Mouse (Mus musculus) heart, postnatal 25 days (tissue): Measurements from ENCODE around the gene Chd5. TPM values are rescaled to one million over a fixed set of nuclear protein-coding genes. Genes with fewer than 3 reads are reported as not detected.

Experiments
- DNase-seq: peaks from one replicate; pipeline ENCODE4 v3.0.0; 2022; ENCODE audit warnings: low spot score
- intact Hi-C: fragments of 180-260 bp; cut with DNase I; formaldehyde crosslinking; loops from one replicate; pipeline ENCODE4 v1.15.1; 2025
- total RNA-seq, 2 experiments: library from RNA; stranded (reverse); gene quantifications; 2 replicates each; pipeline ENCODE4 v1.2.3; 2021

Chd5 gene
- total RNA-seq, 2 experiments from 2014 or later: 0.08 to 0.14 TPM

DNA sequence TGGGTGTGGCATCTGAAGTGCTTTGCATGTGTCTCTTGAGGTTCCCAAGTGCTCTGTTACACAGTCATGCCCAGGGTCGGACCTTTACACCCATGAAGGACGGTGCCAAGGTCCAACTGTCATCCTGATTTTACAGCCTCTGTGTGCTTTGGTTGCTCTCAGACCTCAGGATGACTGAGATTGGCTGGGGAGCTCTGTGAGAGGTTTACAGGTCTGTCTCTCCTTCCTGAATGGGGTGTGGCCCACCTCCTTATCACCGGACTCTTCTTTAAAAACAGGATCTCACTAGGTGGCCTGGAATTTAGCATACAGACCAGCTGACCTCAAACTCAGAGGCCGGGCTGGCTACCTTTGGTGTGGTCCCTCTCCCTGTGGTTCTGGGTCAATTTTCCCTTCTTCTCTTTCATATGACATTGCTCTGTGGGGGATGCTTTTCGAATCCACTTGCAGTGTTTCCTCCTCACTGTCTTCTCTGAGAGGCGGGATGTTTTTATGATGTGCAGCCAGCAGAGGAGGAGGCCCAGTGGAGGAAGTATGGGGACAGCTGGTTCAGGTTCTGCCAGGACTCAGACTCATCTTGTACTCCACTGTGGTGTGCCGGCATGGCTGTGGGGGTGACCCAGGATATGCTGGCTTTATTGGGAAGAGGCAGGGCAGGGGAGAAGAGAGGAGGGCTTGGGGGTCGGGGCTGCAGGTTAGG is 12.4 kb downstream of the Chd5 start:
- DNase-seq: no peak
- intact Hi-C loops: loop anchor here (5.0 kb wide), 1 partner anchor 66 kb away; no protein-coding TSS in a partner anchor

- intact Hi-C loops: loop anchor here (5.0 kb wide), 1 partner anchor 66 kb away; no protein-coding TSS in a partner anchor
- no peak for DNase-seq
These were observed 13.2 kb downstream of the Chd5 start for GRCm38 (mm10) chr4:152351422-152352305.

DNA sequence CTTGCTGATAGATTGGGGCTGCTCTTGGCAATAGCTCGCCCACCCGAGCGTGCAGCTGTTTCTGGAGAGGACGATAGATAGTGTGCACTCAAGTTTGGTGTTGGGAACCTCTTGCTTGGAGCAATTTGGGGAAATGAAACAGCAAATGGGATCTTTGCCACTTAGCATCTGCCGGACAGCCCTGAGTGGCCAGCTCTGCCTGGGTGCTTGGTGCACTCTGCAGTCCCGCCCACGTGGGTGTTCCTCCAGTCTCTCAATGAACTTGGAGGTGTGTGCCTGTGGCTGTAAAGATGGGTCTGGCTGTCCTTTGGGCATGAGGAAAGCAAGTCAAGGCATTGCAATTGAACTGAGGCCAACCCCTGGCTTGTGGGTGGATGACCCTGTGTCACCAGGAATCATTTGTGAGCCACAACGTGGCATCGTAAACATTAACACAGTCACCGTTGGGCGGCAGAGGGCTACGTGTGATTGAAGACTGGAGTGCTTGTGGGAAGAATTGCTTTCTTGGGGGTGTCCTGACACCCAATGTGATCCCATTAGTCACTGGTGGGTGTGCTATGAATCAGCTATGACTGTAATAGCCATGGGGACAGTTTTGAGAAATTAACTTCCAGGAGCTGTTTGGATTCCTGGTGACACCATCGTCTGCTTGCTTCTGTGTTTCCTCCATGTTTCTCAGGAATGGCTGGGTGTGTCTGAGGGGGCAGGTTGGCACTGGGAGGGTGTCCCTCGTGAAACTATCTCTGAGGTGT is 15.6 kb downstream of the Chd5 start:
- DNase-seq: no peak
- intact Hi-C loops: loop anchor here (5.0 kb wide), 1 partner anchor 63 kb away; no protein-coding TSS in a partner anchor

DNA sequence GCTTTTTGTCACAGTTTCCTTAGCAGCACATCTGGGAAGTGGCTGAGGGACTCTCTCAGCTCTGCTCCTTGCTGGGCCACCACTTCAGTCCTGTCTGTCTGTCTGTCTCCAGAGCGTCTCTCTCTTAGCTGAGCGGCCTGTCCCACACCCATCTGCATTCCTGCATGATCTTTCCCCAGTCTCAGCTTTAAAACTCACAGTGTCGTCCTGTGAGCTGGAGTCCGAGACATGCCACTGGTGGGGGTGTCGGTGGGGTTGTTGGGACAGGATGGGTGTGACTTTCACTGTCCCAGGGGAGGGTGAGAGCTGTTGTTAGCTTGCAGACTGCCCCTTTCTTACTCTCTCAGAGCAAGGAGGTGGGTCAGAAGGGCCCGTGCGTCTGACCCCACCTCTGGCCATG is 17.2 kb downstream of the Chd5 start:
- intact Hi-C loops: no loop called here
- no peak for DNase-seq

- no peak for DNase-seq
- intact Hi-C loops: no loop called here
These were observed 21.2 kb downstream of the Chd5 start for GRCm38 (mm10) chr4:152359700-152360099.

GRCm38 (mm10) chr4:152360855-152361254 is 22.4 kb downstream of the Chd5 start:
- DNase-seq: no peak
- intact Hi-C loops: no loop called here

DNA sequence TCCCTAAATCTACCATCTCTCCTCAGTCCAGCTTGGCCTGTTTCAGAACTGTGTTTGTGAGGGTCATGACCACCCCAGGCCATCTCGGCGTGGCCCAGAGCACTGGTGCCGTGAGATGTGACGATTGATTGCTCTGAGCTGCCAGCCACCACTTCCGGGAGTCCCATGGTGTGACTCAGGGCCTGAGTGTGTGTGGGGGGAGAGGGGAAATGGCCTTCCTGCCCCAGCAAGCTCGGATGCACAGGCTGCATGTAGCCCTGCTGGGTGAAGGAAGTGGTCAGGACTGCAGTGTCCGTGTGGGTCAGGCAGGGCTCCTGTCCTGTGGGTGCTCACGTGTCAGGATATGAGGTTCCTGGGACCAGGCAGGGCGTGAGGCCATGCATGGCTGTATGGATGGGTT is 23.7 kb downstream of the Chd5 start:
- DNase-seq: no peak
- intact Hi-C loops: no loop called here

DNA sequence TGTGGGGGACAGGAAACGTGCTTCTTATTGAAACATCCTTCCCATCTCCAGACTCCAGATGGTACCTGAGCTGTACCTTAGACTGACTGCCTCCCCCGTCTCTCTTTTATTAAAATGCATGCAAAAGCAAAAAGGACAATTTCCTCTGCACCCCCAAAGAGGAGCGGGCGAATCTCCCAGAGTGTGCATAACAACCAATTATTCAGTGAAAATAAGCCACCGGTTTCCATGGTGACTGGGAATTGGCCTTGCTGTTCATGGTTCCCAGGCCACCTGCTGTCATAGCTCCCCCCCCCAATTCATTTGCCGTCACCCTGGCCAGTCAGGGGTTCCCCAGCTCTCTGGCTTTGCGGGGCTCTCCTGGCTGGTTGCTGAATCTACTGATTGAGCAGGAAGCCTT is 26.8 kb downstream of the Chd5 start:
- DNase-seq: no peak
- intact Hi-C loops: no loop called here

DNA sequence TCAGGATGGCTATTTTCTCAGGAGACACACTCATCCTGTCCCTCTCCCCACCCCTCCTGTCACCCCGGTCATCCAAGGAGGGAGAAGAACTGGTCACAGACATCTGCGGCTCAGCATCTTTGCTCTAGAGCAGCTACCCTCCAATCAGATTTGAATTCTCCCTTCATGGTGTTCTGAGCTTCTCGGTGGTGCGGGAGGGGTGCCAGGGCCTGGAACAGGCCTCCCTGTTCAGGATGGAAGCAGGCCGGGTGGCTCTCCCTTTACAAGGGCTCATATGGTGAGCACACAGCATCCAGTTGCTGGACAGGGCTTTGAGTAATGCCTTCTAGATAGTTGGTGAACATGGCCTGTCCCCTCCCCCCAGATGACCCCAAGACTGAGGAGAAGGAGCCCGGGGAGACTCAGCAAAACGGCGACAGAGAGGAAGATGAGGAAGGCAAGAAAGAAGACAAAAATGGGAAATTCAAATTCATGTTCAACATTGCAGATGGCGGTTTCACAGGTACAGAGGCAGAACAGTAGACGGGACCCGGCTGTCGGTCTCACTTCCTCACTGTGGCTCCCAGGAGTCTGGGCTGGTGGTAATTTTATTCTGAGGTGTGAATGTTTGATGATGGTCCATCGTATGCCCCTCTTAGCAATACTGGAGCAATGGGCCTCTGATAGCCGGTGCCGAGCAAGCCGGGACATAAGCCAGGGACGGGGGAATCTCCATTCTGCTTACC is 44.2 kb downstream of the Chd5 start:
- intact Hi-C loops: no loop called here
- DNase-seq: no peak

DNA sequence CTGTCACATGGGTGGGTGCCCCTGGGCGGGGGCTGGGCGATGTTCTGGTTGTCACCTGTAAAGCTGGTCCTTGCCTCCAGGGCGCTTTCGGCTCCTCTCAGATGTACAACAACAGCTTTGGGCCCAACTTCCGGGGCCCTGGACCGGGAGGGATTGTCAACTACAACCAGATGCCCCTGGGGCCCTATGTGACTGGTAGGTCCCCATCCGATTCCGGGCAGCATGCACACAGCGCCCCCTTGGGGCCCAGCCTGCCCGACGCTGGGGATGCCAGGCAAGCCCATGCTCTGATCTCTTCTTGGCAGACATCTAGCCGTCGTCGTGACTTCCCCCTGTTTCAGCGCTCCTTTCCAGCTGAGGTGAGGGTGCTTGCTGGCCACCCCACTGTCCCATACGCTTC is 47.2 kb downstream of the Chd5 start:
- no peak for DNase-seq

DNA sequence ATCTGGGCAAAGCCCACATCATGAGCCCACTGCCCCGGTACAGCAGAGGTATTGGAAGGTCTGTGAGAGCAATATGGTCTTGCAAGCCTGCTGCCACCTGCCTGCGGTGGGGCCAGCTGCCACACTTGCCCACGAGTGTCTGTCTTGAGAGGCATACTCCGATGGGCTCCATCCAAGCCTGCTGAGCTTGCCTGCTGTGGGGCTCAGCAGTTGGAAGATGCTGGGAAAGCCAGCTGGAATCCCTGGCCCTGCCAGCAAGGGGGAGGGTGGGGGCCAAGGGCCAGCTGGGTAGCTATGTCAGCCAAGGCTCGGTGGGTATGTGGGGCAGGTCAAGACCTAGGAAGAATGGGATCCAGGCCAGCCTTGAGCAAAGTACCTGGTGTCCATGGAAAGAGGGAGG is 53.7 kb downstream of the Chd5 start:
- intact Hi-C loops: no loop called here
- DNase-seq: no peak

More for the DNA sequence above, 47.2 kb downstream of the Chd5 start:
- intact Hi-C loops: no loop called here

DNA sequence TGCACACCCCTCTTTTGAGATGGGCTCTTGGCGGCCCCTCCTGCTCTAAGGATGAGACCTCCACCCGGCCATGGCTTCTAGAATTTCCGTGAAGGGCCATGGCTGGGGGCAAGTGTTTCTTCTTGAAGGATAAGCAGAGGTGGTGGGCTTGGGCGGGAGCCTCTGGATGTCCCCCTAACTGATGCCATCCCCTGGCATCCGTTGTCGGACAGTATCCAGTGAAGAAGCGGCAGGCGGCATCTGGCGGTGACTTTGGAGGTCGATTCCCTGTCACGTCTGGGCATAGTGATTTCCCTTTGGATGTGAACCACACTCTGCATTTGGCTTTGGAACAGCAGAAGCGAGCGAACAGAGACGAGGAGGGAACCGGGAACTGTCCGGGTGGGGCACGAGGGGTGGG is 54.2 kb downstream of the Chd5 start:
- DNase-seq: no peak
- intact Hi-C loops: no loop called here

DNA sequence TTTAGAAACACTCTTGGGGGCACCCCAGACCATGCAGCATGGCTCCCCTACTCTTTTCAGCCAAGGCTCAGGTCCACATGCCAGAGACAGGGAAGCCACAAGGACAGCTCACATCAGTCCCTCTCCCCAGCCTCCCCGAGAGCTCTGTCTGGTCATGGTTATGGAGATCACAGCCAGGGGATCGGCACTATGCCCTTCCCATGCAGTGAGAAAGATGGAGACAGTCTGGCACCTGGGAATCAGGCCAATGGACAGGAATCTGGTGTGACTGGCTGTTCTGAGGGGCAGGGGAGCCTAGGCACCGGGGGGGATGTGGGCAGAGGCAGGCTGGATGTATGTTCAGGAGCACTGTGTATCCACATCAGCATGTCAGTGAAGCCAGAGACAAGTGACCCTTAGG is 60.5 kb downstream of the Chd5 start:
- intact Hi-C loops: no loop called here

GRCm38 (mm10) chr4:152405143-152405542 is 66.7 kb downstream of the Chd5 start:
- DNase-seq: no peak
- intact Hi-C loops: no loop called here

More for the DNA sequence above, 60.5 kb downstream of the Chd5 start:
- DNase-seq: no peak

DNA sequence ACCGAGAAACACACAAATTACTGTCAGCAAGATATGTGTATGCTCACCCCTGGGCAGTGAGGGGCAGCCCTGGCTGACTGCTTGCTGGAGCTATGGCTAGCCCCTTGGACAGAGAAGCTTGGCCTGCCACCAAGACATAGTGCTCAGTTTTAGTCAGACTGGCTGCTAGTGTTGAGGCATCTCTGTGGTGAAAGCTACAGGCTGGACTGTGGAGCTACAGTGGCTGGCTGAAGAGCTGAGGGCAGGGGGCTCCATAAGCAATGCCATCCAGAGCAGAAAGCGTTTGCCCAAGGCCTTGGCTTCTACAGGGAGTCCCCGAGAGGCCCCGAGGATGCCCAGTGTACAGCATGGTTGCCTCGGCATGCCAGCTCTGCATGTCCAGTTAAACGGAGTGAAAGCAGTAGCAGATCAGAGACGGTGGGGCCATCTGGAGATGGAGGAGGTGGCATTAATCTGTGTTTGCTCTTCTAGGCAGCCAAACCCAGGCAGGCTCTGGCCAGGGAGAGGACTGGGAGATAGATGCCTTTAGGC is 67.3 kb downstream of the Chd5 start:
- no peak for DNase-seq
- intact Hi-C loops: no loop called here

- no peak for DNase-seq
- intact Hi-C loops: no loop called here
These were observed 68.1 kb downstream of the Chd5 start for GRCm38 (mm10) chr4:152406531-152406930.

- intact Hi-C loops: no loop called here
- no peak for DNase-seq
These were observed 72.5 kb downstream of the Chd5 start for GRCm38 (mm10) chr4:152410961-152411360.

GRCm38 (mm10) chr4:152412524-152413080 is 74.2 kb downstream of the Chd5 start:
- no peak for DNase-seq
- intact Hi-C loops: no loop called here
